Mouse (Mus musculus): Measurements from ENCODE around the gene Tdrd7.

Gene Tdrd7

GRCm38 (mm10) chr4:45964771-45965439 is at the start of gene Tdrd7:
TSS of gene Tdrd7 (plus strand) at chr4:45965334.
- no peak for DNase-seq (ENCODE audit: low read depth, low spot score)

GRCm38 (mm10) chr4:45917091-45917490 is 48.0 kb upstream of the Tdrd7 start:
- peak; percentile 17 for DNase-seq (ENCODE audit: low read depth, low spot score)

GRCm38 (mm10) chr4:45921663-45922435 is 43.3 kb upstream of the Tdrd7 start:
- no peak for DNase-seq (ENCODE audit: low read depth, low spot score)

- DNase-seq (ENCODE audit: low read depth, low spot score), result no peak
Observed at GRCm38 (mm10) chr4:45924011-45924410, 41.1 kb upstream of the Tdrd7 start.

GRCm38 (mm10) chr4:45928561-45928960 is 36.6 kb upstream of the Tdrd7 start:
- no peak for DNase-seq (ENCODE audit: low read depth, low spot score)

- DNase-seq (ENCODE audit: low read depth, low spot score), result peak; percentile 79
Observed at GRCm38 (mm10) chr4:45941628-45942044, 23.5 kb upstream of the Tdrd7 start.

- DNase-seq (ENCODE audit: low read depth, low spot score), result no peak
Observed at GRCm38 (mm10) chr4:45947729-45948128, 17.4 kb upstream of the Tdrd7 start.

GRCm38 (mm10) chr4:45949109-45949848 is 15.9 kb upstream of the Tdrd7 start:
- DNase-seq (ENCODE audit: low read depth, low spot score), result no peak

GRCm38 (mm10) chr4:45951830-45952229 is 13.3 kb upstream of the Tdrd7 start:
- no peak for DNase-seq (ENCODE audit: low read depth, low spot score)

GRCm38 (mm10) chr4:45953025-45953919 is 11.9 kb upstream of the Tdrd7 start:
- DNase-seq (ENCODE audit: low read depth, low spot score), result no peak

- DNase-seq (ENCODE audit: low read depth, low spot score), result no peak
Observed at GRCm38 (mm10) chr4:45955235-45955634, 9.9 kb upstream of the Tdrd7 start.

- DNase-seq (ENCODE audit: low read depth, low spot score), result no peak
Observed at GRCm38 (mm10) chr4:45956131-45956530, 9.0 kb upstream of the Tdrd7 start.

GRCm38 (mm10) chr4:45956706-45957105 is 8.4 kb upstream of the Tdrd7 start:
- no peak for DNase-seq (ENCODE audit: low read depth, low spot score)

- peak; percentile 34 for DNase-seq (ENCODE audit: low read depth, low spot score)
Observed at GRCm38 (mm10) chr4:45965737-45966447, 758 bp downstream of the Tdrd7 start.

- no peak for DNase-seq (ENCODE audit: low read depth, low spot score)
Observed at GRCm38 (mm10) chr4:45966716-45967115, 1.6 kb downstream of the Tdrd7 start.

- peak; percentile 48 for DNase-seq (ENCODE audit: low read depth, low spot score)
Observed at GRCm38 (mm10) chr4:45967479-45968341, 2.6 kb downstream of the Tdrd7 start.

- no peak for DNase-seq (ENCODE audit: low read depth, low spot score)
Observed at GRCm38 (mm10) chr4:45969051-45969450, 3.9 kb downstream of the Tdrd7 start.

- DNase-seq (ENCODE audit: low read depth, low spot score), result no peak
Observed at GRCm38 (mm10) chr4:45970048-45970560, 5.0 kb downstream of the Tdrd7 start.

- peak; percentile 97 for DNase-seq (ENCODE audit: low read depth, low spot score)
Observed at GRCm38 (mm10) chr4:45971806-45972447, 6.8 kb downstream of the Tdrd7 start.

Data from mesoderm, embryonic 11.5 days (tissue).